Mouse (Mus musculus) right cerebral cortex, postnatal 14 days (tissue): ENCODE measurements around the gene Tcstv1.
"Not testable (repeated sequence)": the region's sequence is repeated elsewhere in the genome, so short reads cannot be mapped to it uniquely, and the experiment has no call there.

Source experiments
- DNase-seq: peaks from one replicate; pipeline ENCODE4 v3.0.0; 2022

The Tcstv1 gene

GRCm38 (mm10) chr13:119894685-119895084, at the start of gene Tcstv1:
Gene Tcstv1, minus strand, starts transcription at chr13:119894785.
- DNase-seq: not testable (repeated sequence)

- not testable (repeated sequence) for DNase-seq
Measured at GRCm38 (mm10) chr13:119929172-119929571, 34.6 kb upstream of the Tcstv1 start, which contains the start of gene Gm21761. Gene Gm21761, minus strand, starts transcription at chr13:119929272.

- DNase-seq: not testable (repeated sequence)
Measured at GRCm38 (mm10) chr13:119924597-119925340, 30.2 kb upstream of the Tcstv1 start.

GRCm38 (mm10) chr13:119916966-119917722, 22.6 kb upstream of the Tcstv1 start:
- DNase-seq: not testable (repeated sequence)

GRCm38 (mm10) chr13:119916449-119916848, 21.9 kb upstream of the Tcstv1 start:
- DNase-seq: not testable (repeated sequence)

GRCm38 (mm10) chr13:119898549-119898948, 4.0 kb upstream of the Tcstv1 start:
- DNase-seq: not testable (repeated sequence)

GRCm38 (mm10) chr13:119886896-119887295, 7.7 kb downstream of the Tcstv1 start:
- not testable (repeated sequence) for DNase-seq

GRCm38 (mm10) chr13:119864395-119864999, 30.1 kb downstream of the Tcstv1 start:
- DNase-seq: not testable (repeated sequence)

GRCm38 (mm10) chr13:119862399-119862798, 32.2 kb downstream of the Tcstv1 start:
- not testable (repeated sequence) for DNase-seq
